Mouse (Mus musculus): ENCODE data around the gene Polr1c. TPM values are rescaled to one million over a fixed set of nuclear protein-coding genes. Genes with fewer than 3 reads are reported as not detected.

The Polr1c gene
- polyA plus RNA-seq, 1 experiment = 60.6 TPM

GRCm38 (mm10) chr17:46251174-46251573 is 3.3 kb upstream of the Polr1c start:
- peak; percentile 40 for DNase-seq
- no peak overlapping the region for H3K27ac ChIP-seq (ENCODE audit: control insufficient read depth, insufficient read depth, low read length)
- WGBS = 83% methylated on average over 7 of the region's 7 CpGs
- H3K36me3 ChIP-seq (ENCODE audit: control insufficient read depth, insufficient read depth, low read length) = peaks cover 24% of the 10 kb centered on the region
- peaks cover 6% of the 10 kb centered on the region; the same call in 1 of the 2 replicates for H3K27me3 ChIP-seq (ENCODE audit: control insufficient read depth, insufficient read depth, low read length)
- TF ChIP-seq CTCF (IDR thresholded peaks at IDR 0.05; ENCODE audit: borderline replicate concordance, control insufficient read depth, extremely low read depth, insufficient read depth, low read length, poor library complexity) (no peak), POLR2A (IDR thresholded peaks at IDR 0.05; ENCODE audit: control insufficient read depth, extremely low read depth, insufficient read depth, low read length, poor library complexity) (no peak)
- H3K4me3 ChIP-seq (ENCODE audit: control insufficient read depth, insufficient read depth, low read length) = no peak overlapping the region
- peaks cover 30% of the 10 kb centered on the region for H3K4me1 ChIP-seq (replicated peaks; ENCODE audit: control insufficient read depth, insufficient read depth, low read length)

GRCm38 (mm10) chr17:46248189-46248522 is 302 bp upstream of the Polr1c start:
- H3K4me1 ChIP-seq (replicated peaks; ENCODE audit: control insufficient read depth, insufficient read depth, low read length) = peaks cover 20% of the 10 kb centered on the region
- no peak for DNase-seq

DNA sequence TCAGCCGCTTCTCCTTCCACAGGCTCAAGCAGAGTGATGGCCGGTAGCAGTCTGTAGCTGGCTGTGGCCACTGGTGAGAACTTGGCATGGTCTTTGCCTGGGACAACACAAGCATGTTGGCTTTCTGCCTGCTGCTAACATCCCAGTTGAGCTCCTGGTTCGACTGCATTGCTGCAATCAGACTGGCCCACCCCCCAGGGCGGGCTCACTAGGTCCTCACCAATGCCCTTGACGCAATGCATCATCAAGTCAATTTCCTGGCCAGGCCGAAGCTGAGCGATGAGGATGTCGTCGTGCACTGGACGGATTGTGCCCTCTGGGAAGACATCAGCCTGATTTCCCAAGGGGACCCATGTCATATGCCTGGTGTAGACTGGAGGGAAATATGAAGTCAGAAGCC is 3.3 kb downstream of the Polr1c start:
- H3K4me1 ChIP-seq (replicated peaks; ENCODE audit: control insufficient read depth, insufficient read depth, low read length) = peaks cover 19% of the 10 kb centered on the region
- 94% methylated on average over 10 of the region's 10 CpGs for WGBS
- DNase-seq = no peak
- TF ChIP-seq POLR2A (IDR thresholded peaks at IDR 0.05; ENCODE audit: control insufficient read depth, extremely low read depth, insufficient read depth, low read length, poor library complexity) (no peak), CTCF (IDR thresholded peaks at IDR 0.05; ENCODE audit: borderline replicate concordance, control insufficient read depth, extremely low read depth, insufficient read depth, low read length, poor library complexity) (no peak)
- H3K27ac ChIP-seq (ENCODE audit: control insufficient read depth, insufficient read depth, low read length) = no peak overlapping the region
- peaks cover 48% of the 10 kb centered on the region for H3K36me3 ChIP-seq (ENCODE audit: control insufficient read depth, insufficient read depth, low read length)
- no peaks in the 10 kb centered on the region for H3K27me3 ChIP-seq (ENCODE audit: control insufficient read depth, insufficient read depth, low read length)
- H3K4me3 ChIP-seq (ENCODE audit: control insufficient read depth, insufficient read depth, low read length) = no peak overlapping the region

More at GRCm38 (mm10) chr17:46248189-46248522, 302 bp upstream of the Polr1c start:
- Histone ChIP-seq H3K36me3 (ENCODE audit: control insufficient read depth, insufficient read depth, low read length) (peaks cover 45% of the 10 kb centered on the region), H3K27me3 (ENCODE audit: control insufficient read depth, insufficient read depth, low read length) (no peaks in the 10 kb centered on the region), H3K4me3 (ENCODE audit: control insufficient read depth, insufficient read depth, low read length) (peak overlapping the region; percentile 98), H3K27ac (ENCODE audit: control insufficient read depth, insufficient read depth, low read length) (peak overlapping the region; percentile 11; the same call in 1 of the 2 replicates)
- peak; percentile 56; the same call in 1 of the 2 replicates for TF ChIP-seq CTCF (IDR thresholded peaks at IDR 0.05; ENCODE audit: borderline replicate concordance, control insufficient read depth, extremely low read depth, insufficient read depth, low read length, poor library complexity)
- no peak; the same call in 1 of the 2 replicates for TF ChIP-seq POLR2A (IDR thresholded peaks at IDR 0.05; ENCODE audit: control insufficient read depth, extremely low read depth, insufficient read depth, low read length, poor library complexity)
- WGBS = under 1% methylated on average over 37 of the region's 37 CpGs

DNA sequence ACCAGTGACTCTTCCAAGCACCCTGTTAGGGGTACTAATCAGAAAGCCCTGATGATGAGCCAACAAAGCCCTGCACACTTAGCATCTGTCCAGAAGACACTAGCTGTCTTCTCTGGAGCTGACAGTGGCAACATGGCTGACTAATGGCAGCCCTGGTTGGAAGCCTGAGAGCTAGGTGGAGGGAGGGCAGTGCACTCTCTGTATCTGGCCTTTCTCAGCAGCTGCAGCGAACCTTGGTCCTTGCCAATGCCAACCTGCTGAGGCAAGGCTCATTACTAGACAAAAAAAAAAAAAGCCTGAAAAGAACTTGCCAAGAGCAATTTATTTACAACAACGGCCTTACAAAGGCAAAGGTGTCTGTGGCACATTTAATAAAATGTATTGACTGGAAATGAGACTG is 4.2 kb downstream of the Polr1c start:
- Histone ChIP-seq H3K4me3 (ENCODE audit: control insufficient read depth, insufficient read depth, low read length) (no peak overlapping the region), H3K4me1 (replicated peaks; ENCODE audit: control insufficient read depth, insufficient read depth, low read length) (peaks cover 11% of the 10 kb centered on the region), H3K36me3 (ENCODE audit: control insufficient read depth, insufficient read depth, low read length) (peaks cover 57% of the 10 kb centered on the region), H3K27me3 (ENCODE audit: control insufficient read depth, insufficient read depth, low read length) (no peaks in the 10 kb centered on the region), H3K27ac (ENCODE audit: control insufficient read depth, insufficient read depth, low read length) (no peak overlapping the region)
- TF ChIP-seq POLR2A (IDR thresholded peaks at IDR 0.05; ENCODE audit: control insufficient read depth, extremely low read depth, insufficient read depth, low read length, poor library complexity) = no peak
- no peak for TF ChIP-seq CTCF (IDR thresholded peaks at IDR 0.05; ENCODE audit: borderline replicate concordance, control insufficient read depth, extremely low read depth, insufficient read depth, low read length, poor library complexity)
- WGBS = 97% methylated on average over 2 of the region's 2 CpGs
- DNase-seq = no peak

- WGBS = 89% methylated on average over 4 of the region's 4 CpGs
- no peak overlapping the region for H3K4me3 ChIP-seq (ENCODE audit: control insufficient read depth, insufficient read depth, low read length)
- DNase-seq = no peak
These were observed 4.9 kb downstream of the Polr1c start for GRCm38 (mm10) chr17:46242993-46243392.

GRCm38 (mm10) chr17:46242274-46242673 is 5.6 kb downstream of the Polr1c start:
- Histone ChIP-seq H3K36me3 (ENCODE audit: control insufficient read depth, insufficient read depth, low read length) (peaks cover 58% of the 10 kb centered on the region), H3K27ac (ENCODE audit: control insufficient read depth, insufficient read depth, low read length) (no peak overlapping the region), H3K4me1 (replicated peaks; ENCODE audit: control insufficient read depth, insufficient read depth, low read length) (peaks cover 6% of the 10 kb centered on the region), H3K4me3 (ENCODE audit: control insufficient read depth, insufficient read depth, low read length) (no peak overlapping the region), H3K27me3 (ENCODE audit: control insufficient read depth, insufficient read depth, low read length) (no peaks in the 10 kb centered on the region)
- no peak for DNase-seq
- 95% methylated on average over 13 of the region's 13 CpGs for WGBS
- TF ChIP-seq POLR2A (IDR thresholded peaks at IDR 0.05; ENCODE audit: control insufficient read depth, extremely low read depth, insufficient read depth, low read length, poor library complexity) = no peak
- no peak for TF ChIP-seq CTCF (IDR thresholded peaks at IDR 0.05; ENCODE audit: borderline replicate concordance, control insufficient read depth, extremely low read depth, insufficient read depth, low read length, poor library complexity)

More at GRCm38 (mm10) chr17:46242993-46243392, 4.9 kb downstream of the Polr1c start:
- Histone ChIP-seq H3K27ac (ENCODE audit: control insufficient read depth, insufficient read depth, low read length) (no peak overlapping the region), H3K27me3 (ENCODE audit: control insufficient read depth, insufficient read depth, low read length) (no peaks in the 10 kb centered on the region), H3K4me1 (replicated peaks; ENCODE audit: control insufficient read depth, insufficient read depth, low read length) (peaks cover 9% of the 10 kb centered on the region), H3K36me3 (ENCODE audit: control insufficient read depth, insufficient read depth, low read length) (peaks cover 58% of the 10 kb centered on the region)
- TF ChIP-seq POLR2A (IDR thresholded peaks at IDR 0.05; ENCODE audit: control insufficient read depth, extremely low read depth, insufficient read depth, low read length, poor library complexity) = no peak

- H3K27me3 ChIP-seq (ENCODE audit: control insufficient read depth, insufficient read depth, low read length) = no peaks in the 10 kb centered on the region
- no peaks in the 10 kb centered on the region for H3K4me1 ChIP-seq (replicated peaks; ENCODE audit: control insufficient read depth, insufficient read depth, low read length)
- no peak overlapping the region for H3K4me3 ChIP-seq (ENCODE audit: control insufficient read depth, insufficient read depth, low read length)
- no peak for TF ChIP-seq CTCF (IDR thresholded peaks at IDR 0.05; ENCODE audit: borderline replicate concordance, control insufficient read depth, extremely low read depth, insufficient read depth, low read length, poor library complexity)
- no peak for TF ChIP-seq POLR2A (IDR thresholded peaks at IDR 0.05; ENCODE audit: control insufficient read depth, extremely low read depth, insufficient read depth, low read length, poor library complexity)
- peaks cover 66% of the 10 kb centered on the region for H3K36me3 ChIP-seq (ENCODE audit: control insufficient read depth, insufficient read depth, low read length)
- H3K27ac ChIP-seq (ENCODE audit: control insufficient read depth, insufficient read depth, low read length) = no peak overlapping the region
- DNase-seq = no peak
- WGBS = 92% methylated on average over 11 of the region's 11 CpGs
These were observed 6.4 kb downstream of the Polr1c start for GRCm38 (mm10) chr17:46241471-46241870.
